Mouse (Mus musculus) layer of hippocampus, adult 18-20 months (tissue): ENCODE measurements at regions not wholly inside any gene's neighbourhood (a gene's known extent, or its start where the extent isn't known, plus 50 kb on each side); places are given as distances from the start of the nearest gene placed in this dataset.
A peak's percentile ranks its signal among the peaks of the same experiment; 100 is the strongest.

Source experiments
- DNase-seq, 2 experiments: peaks; one replicate each; pipeline ENCODE4 v3.0.0; 2022; ENCODE audit warnings: low spot score in 2 of 2

- DNase-seq, result no peak
Observed at GRCm38 (mm10) chr1:33395733-33396132, 273.9 kb downstream of the Prim2 start.

DNA sequence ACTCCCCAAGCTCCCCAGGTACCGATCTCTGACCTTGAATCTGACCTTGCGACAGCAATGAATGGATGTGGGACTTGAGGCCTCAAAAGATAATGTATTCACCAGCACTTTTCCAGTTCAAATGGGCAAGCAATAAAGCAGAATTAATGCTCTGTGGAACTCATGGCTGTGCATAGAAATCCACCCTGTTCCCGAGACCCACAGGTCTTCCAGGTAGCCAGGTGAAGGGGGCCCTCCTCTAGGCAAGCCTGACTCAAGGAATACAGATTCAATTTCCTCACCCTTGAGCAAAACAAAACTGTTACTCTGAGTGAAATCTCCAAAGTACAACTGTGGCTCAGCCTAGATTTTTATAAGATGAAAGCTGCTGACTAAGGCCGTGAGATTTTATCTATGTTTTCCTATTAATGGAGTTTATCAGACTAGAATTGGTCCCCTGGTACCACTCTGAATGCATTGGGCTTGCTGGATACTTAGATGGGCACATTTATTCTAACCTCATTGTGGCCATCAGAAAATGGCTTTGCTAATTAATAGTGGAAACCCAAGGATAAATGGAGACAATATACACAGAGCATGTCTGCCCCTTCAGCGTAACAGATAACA is 274.5 kb downstream of the Prim2 start:
- no peak for DNase-seq

DNA sequence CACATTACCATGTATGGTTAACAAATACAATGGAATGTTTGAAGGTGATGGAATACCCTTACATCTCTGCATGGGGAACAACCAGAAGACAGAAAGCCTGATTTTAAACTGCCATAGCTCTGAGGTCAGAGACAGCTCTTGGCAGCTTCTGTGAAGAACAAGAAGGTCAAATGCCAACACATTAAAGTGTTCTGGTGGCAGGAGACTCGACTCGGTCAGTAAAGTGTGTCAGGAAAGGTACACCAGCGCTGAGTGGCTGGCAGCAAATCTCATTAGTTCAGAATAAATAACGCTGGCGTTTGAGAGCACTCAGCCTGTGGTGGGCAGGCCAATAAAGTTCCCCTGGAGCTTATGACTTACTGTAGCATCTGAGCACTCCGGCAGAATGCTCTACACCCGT is 298.8 kb downstream of the Prim2 start:
- no peak for DNase-seq

GRCm38 (mm10) chr1:33362688-33363426 is 306.7 kb downstream of the Prim2 start:
- DNase-seq, result no peak

- DNase-seq, result peak; percentile 3 to 21
Observed at GRCm38 (mm10) chr1:33334061-33334460, 335.5 kb downstream of the Prim2 start.
